Mouse (Mus musculus): ENCODE measurements around the gene Ptprk. TPM values are rescaled to one million over a fixed set of nuclear protein-coding genes. Genes with fewer than 3 reads are reported as not detected.

The Ptprk gene
- polyA plus RNA-seq, 1 experiment, result 28.8 TPM

DNA sequence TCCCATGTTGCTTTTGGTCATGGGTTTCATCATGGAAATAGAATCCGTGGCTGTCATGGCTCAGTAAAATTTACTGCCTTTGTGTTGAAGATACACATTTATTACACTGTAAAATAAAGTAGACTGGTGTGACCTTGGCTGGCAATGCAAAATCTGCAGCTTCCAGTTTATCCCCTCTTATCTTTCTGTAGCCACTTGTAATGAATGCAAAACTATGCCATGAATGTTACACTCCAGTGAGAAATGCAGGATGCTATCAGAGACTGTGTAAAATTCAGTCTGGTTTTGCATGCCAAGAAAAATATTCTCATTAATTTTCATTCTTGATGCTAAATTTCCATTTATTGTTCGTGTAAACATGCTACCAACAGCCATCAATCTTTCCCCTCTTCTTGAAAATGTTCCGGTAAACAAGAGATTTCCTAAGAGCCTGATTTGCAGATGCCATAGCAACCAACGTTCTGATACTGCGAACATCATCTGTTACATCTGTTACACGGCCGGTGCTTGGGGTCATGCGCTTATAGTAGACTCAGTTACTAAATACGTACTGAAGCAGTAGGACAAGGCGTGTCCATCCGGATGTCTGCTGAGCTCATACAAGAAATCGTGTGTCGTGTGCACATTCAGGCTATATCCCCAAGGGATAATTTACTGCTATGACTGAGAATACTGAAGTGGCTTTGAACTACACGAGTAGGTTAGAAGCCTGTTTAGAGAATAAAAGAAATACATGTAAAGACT is 449.5 kb downstream of the Ptprk start:
- Histone ChIP-seq H3K36me3 (ENCODE audit: control insufficient read depth, insufficient read depth) (no peaks in the 10 kb centered on the region), H3ac (ENCODE audit: control insufficient read depth, insufficient read length) (no peak overlapping the region), H3K4me2 (ENCODE audit: low read depth) (no peak overlapping the region), H3K4me3 (no peak overlapping the region), H3K27me3 (ENCODE audit: control insufficient read depth, insufficient read depth, insufficient read length) (no peaks in the 10 kb centered on the region), H3K79me2 (ENCODE audit: control insufficient read depth, insufficient read depth) (no peaks in the 10 kb centered on the region)
- TF ChIP-seq MYOD1 (IDR thresholded peaks at IDR 0.05; ENCODE audit: control insufficient read depth in 1 of 3, insufficient read length in 2 of 3, low read depth in 2 of 3) (no peak), E2F4 (IDR thresholded peaks at IDR 0.05; ENCODE audit: insufficient read depth) (no peak), REST (IDR thresholded peaks at IDR 0.05; ENCODE audit: insufficient read depth, insufficient read length) (no peak), MYOG (IDR thresholded peaks at IDR 0.05; ENCODE audit: control insufficient read depth in 1 of 3, insufficient read depth in 1 of 3, insufficient read length in 2 of 3, low read depth in 2 of 3) (no peak), CEBPB (IDR thresholded peaks at IDR 0.05; ENCODE audit: insufficient read depth, poor library complexity, severe bottlenecking) (no peak), MAX (IDR thresholded peaks at IDR 0.05; ENCODE audit: low read depth) (no peak), SRF (IDR thresholded peaks at IDR 0.05; ENCODE audit: control insufficient read depth, insufficient read length, low read depth) (no peak), TCF3 (IDR thresholded peaks at IDR 0.05; ENCODE audit: insufficient read length, low read depth) (no peak), USF1 (IDR thresholded peaks at IDR 0.05; ENCODE audit: low read depth) (no peak), POLR2A (IDR thresholded peaks at IDR 0.05; ENCODE audit: insufficient read length, low read depth) (no peak), TCF12 (IDR thresholded peaks at IDR 0.05; ENCODE audit: insufficient read depth, poor library complexity, severe bottlenecking) (no peak), POLR2AphosphoS2 (IDR thresholded peaks at IDR 0.05; ENCODE audit: insufficient read length, low read depth) (no peak)

DNA sequence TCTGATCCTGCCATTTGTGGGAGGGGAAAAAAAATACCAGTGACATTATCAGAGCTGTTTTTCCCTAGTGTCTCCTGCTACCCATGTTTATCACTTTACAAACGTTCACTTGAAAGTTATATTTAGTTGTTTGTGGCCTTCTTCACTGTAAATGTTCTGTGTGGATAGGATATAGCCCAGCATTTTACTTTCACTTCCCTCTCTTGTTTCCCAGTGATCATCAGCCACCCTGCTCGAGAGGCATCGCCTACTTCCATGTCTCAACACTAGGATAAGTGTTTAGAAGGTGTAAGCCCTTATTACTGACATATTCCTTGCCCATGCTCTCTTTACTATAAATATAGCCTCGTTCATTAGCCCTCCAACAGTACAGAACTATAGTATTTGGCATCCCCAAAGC is 466.0 kb downstream of the Ptprk start:
- H3K36me3 ChIP-seq (ENCODE audit: control insufficient read depth, insufficient read depth), result no peaks in the 10 kb centered on the region
- no peaks in the 10 kb centered on the region for H3K79me2 ChIP-seq (ENCODE audit: control insufficient read depth, insufficient read depth)
- TF ChIP-seq MYOD1 (IDR thresholded peaks at IDR 0.05; ENCODE audit: control insufficient read depth in 1 of 3, insufficient read length in 2 of 3, low read depth in 2 of 3) (no peak), E2F4 (IDR thresholded peaks at IDR 0.05; ENCODE audit: insufficient read depth) (no peak)
- H3K27me3 ChIP-seq (ENCODE audit: control insufficient read depth, insufficient read depth, insufficient read length), result no peaks in the 10 kb centered on the region
- H3K4me3 ChIP-seq, result no peak overlapping the region
- no peak overlapping the region for H3ac ChIP-seq (ENCODE audit: control insufficient read depth, insufficient read length)
- no peak overlapping the region for H3K4me2 ChIP-seq (ENCODE audit: low read depth)

DNA sequence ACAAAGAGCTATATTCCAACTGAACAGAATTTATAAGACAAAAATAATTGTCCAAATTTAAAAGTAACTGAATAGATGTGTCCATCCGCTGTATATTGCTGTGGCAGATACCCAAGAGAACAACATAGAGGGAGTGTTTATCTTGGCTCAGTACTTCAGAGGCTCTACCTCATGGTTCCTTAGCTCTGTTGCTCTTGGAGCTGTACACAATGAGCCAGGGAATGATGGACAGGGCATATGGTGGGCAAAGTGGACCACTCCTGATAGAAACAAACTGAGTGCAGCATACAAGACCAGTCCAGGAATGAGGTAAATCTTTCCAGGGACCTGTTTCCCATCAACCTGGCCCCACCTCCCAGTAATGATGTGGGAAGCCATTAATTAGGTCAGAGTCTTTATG is 468.1 kb downstream of the Ptprk start:
- no peak overlapping the region for H3ac ChIP-seq (ENCODE audit: control insufficient read depth, insufficient read length)
- TF ChIP-seq MYOD1 (IDR thresholded peaks at IDR 0.05; ENCODE audit: control insufficient read depth in 1 of 3, insufficient read length in 2 of 3, low read depth in 2 of 3) (no peak), SRF (IDR thresholded peaks at IDR 0.05; ENCODE audit: control insufficient read depth, insufficient read length, low read depth) (no peak)
- no peaks in the 10 kb centered on the region for H3K27me3 ChIP-seq (ENCODE audit: control insufficient read depth, insufficient read depth, insufficient read length)
- H3K36me3 ChIP-seq (ENCODE audit: control insufficient read depth, insufficient read depth), result no peaks in the 10 kb centered on the region
- H3K4me2 ChIP-seq (ENCODE audit: low read depth), result no peak overlapping the region
- no peak overlapping the region for H3K4me3 ChIP-seq
- no peaks in the 10 kb centered on the region for H3K79me2 ChIP-seq (ENCODE audit: control insufficient read depth, insufficient read depth)

DNA sequence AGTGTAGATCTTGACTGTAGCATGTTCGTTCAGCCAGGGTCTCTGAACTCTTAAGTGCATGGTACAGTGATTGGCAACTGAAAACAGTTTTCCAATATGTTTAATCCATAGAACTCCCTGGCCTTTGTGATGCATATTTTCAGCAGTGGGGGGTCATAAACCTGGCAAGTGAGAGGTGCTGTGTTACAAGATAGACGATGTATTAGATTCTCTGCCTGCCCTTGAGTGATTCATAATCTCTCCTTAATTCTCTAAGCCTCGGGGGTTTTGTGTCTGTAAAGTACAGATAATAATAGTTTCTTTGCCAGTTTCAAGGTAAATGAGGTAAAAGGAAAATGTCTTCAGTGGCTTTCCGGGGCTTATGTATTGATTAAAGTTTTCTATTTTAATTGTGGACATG is 475.9 kb downstream of the Ptprk start:
- no peak for TF ChIP-seq E2F4 (IDR thresholded peaks at IDR 0.05; ENCODE audit: insufficient read depth)
- TF ChIP-seq CEBPB (IDR thresholded peaks at IDR 0.05; ENCODE audit: insufficient read depth, poor library complexity, severe bottlenecking), result no peak
- no peak for TF ChIP-seq POLR2AphosphoS2 (IDR thresholded peaks at IDR 0.05; ENCODE audit: insufficient read length, low read depth)
- TF ChIP-seq TCF3 (IDR thresholded peaks at IDR 0.05; ENCODE audit: insufficient read length, low read depth), result no peak
- no peaks in the 10 kb centered on the region for H3K27me3 ChIP-seq (ENCODE audit: control insufficient read depth, insufficient read depth, insufficient read length)
- no peak overlapping the region for H3ac ChIP-seq (ENCODE audit: control insufficient read depth, insufficient read length)

DNA sequence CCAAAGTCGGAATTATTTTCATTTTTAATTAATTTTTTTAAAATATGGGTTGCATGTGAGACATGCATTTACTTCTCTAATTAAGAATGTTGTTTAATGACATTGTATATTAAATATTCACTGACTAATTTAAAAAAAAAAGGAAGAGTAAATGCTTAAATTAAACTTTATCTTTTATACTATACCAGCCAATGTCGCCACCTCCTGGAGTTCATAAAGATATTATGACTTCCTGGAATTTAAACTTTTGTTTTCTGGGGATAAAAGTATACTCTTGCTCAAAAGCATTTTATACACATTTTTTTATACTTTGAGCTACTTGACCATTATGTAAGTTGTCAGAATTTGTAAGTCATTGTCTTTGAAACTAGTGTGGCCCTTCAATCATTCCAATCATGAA is 477.4 kb downstream of the Ptprk start:
- Histone ChIP-seq H3K27me3 (ENCODE audit: control insufficient read depth, insufficient read depth, insufficient read length) (no peaks in the 10 kb centered on the region), H3K36me3 (ENCODE audit: control insufficient read depth, insufficient read depth) (no peaks in the 10 kb centered on the region), H3K4me3 (no peak overlapping the region), H3ac (ENCODE audit: control insufficient read depth, insufficient read length) (no peak overlapping the region), H3K79me2 (ENCODE audit: control insufficient read depth, insufficient read depth) (no peaks in the 10 kb centered on the region), H3K4me2 (ENCODE audit: low read depth) (no peak overlapping the region)
- no peak for TF ChIP-seq POLR2AphosphoS2 (IDR thresholded peaks at IDR 0.05; ENCODE audit: insufficient read length, low read depth)
- no peak for TF ChIP-seq TCF3 (IDR thresholded peaks at IDR 0.05; ENCODE audit: insufficient read length, low read depth)
- no peak for TF ChIP-seq E2F4 (IDR thresholded peaks at IDR 0.05; ENCODE audit: insufficient read depth)
- TF ChIP-seq MYOG (IDR thresholded peaks at IDR 0.05; ENCODE audit: control insufficient read depth in 1 of 3, insufficient read depth in 1 of 3, insufficient read length in 2 of 3, low read depth in 2 of 3), result no peak
- no peak for TF ChIP-seq MAX (IDR thresholded peaks at IDR 0.05; ENCODE audit: low read depth)
- TF ChIP-seq SRF (IDR thresholded peaks at IDR 0.05; ENCODE audit: control insufficient read depth, insufficient read length, low read depth), result no peak
- no peak for TF ChIP-seq CEBPB (IDR thresholded peaks at IDR 0.05; ENCODE audit: insufficient read depth, poor library complexity, severe bottlenecking)
- TF ChIP-seq USF1 (IDR thresholded peaks at IDR 0.05; ENCODE audit: low read depth), result no peak
- TF ChIP-seq MYOD1 (IDR thresholded peaks at IDR 0.05; ENCODE audit: control insufficient read depth in 1 of 3, insufficient read length in 2 of 3, low read depth in 2 of 3), result no peak
- no peak for TF ChIP-seq TCF12 (IDR thresholded peaks at IDR 0.05; ENCODE audit: insufficient read depth, poor library complexity, severe bottlenecking)
- TF ChIP-seq REST (IDR thresholded peaks at IDR 0.05; ENCODE audit: insufficient read depth, insufficient read length), result no peak
- no peak for TF ChIP-seq POLR2A (IDR thresholded peaks at IDR 0.05; ENCODE audit: insufficient read length, low read depth)

More for the DNA sequence above, 475.9 kb downstream of the Ptprk start:
- Histone ChIP-seq H3K36me3 (ENCODE audit: control insufficient read depth, insufficient read depth) (no peaks in the 10 kb centered on the region), H3K4me3 (no peak overlapping the region), H3K4me2 (ENCODE audit: low read depth) (no peak overlapping the region), H3K79me2 (ENCODE audit: control insufficient read depth, insufficient read depth) (no peaks in the 10 kb centered on the region)

Data from myocyte (in vitro differentiated cells).